Mouse (Mus musculus) bone marrow, adult 2 months (tissue): Measurements from ENCODE around the gene Ltb. TPM values are rescaled to one million over a fixed set of nuclear protein-coding genes. Genes with fewer than 3 reads are reported as not detected.

ENCODE experiments used
- H3K27ac ChIP-seq: fragments of 200-500 bp; 2 replicates; pipeline ENCODE4 v1.5.1; 2012; ENCODE audit warnings: low read depth, mild to moderate bottlenecking, control low read depth, inconsistent platforms, low read length; ENCODE audit not compliant: control insufficient read depth, poor library complexity, insufficient read depth
- H3K4me1 ChIP-seq: fragments of 200-500 bp; 2 replicates; pipeline ENCODE4 v1.6.1; 2011; ENCODE audit warnings: low read length; ENCODE audit not compliant: control insufficient read depth, insufficient read depth
- H3K4me3 ChIP-seq: fragments of 200-500 bp; replicated peaks from 2 replicates; pipeline ENCODE3; 2011; ENCODE audit warnings: mild to moderate bottlenecking, low read depth, low read length, control low read depth; ENCODE audit not compliant: control insufficient read depth
- CTCF ChIP-seq: fragments of 200-500 bp; IDR thresholded peaks from 2 replicates; pipeline ENCODE4 v1.5.1; 2011; ENCODE audit warnings: low read length, control low read depth; ENCODE audit not compliant: control insufficient read depth, insufficient read depth
- POLR2A ChIP-seq: fragments of 200-500 bp; IDR thresholded peaks from 2 replicates; pipeline ENCODE4 v1.6.1; 2011; ENCODE audit warnings: low read depth, mild to moderate bottlenecking, control low read depth, low read length, borderline replicate concordance; ENCODE audit not compliant: control insufficient read depth
- WGBS: fragments of 180-500 bp; shearing (Covaris S2); methylation state at CpG from one replicate; pipeline ENCODE4 v1.1.7; 2018; 5-methylcytosine and 5-hydroxymethylcytosine counted together
- polyA plus RNA-seq: library from polyadenylated mRNA; stranded (reverse); fragments of >200 nt; gene quantifications from 2 replicates; pipeline ENCODE4 v1.2.4, GENCODE M21; 2011; ENCODE audit warnings: low replicate concordance; ENCODE audit not compliant: missing spikeins, insufficient read depth, insufficient read length

The Ltb gene
- polyA plus RNA-seq, 1 experiment = 66.2 TPM

- WGBS = 49% methylated on average over 12 of the region's 12 CpGs
- H3K4me1 ChIP-seq = peaks cover 5% of the 10 kb centered on the region; the same call in 1 of the 2 replicates
- peak overlapping the region; percentile 67 for H3K4me3 ChIP-seq
- TF ChIP-seq CTCF (no peak), POLR2A (no peak)
- peak overlapping the region; percentile 98; the same call in 1 of the 2 replicates for H3K27ac ChIP-seq
These were observed 46.4 kb downstream of the Ltb start for GRCm38 (mm10) chr17:35240384-35241304.

GRCm38 (mm10) chr17:35241305-35242014 lies 47.2 kb downstream of the Ltb start, which contains the start of gene Ddx39b:
Gene Ddx39b (plus strand): TSS chr17:35241746.
- peak within 1 kb of the TSS; percentile 67 for H3K4me3 ChIP-seq
- WGBS = under 1% methylated on average over 69 of the region's 69 CpGs
- H3K4me1 ChIP-seq = peaks cover 5% of the 10 kb centered on the region; the same call in 1 of the 2 replicates

GRCm38 (mm10) chr17:35242015-35242941 lies 48.0 kb downstream of the Ltb start:
- TF ChIP-seq CTCF (0 out of 2 replicates have a peak, but pooled peaks have one; percentile 29), POLR2A (peak; percentile 52; the same call in 1 of the 2 replicates)
- Histone ChIP-seq H3K4me1 (peaks cover 5% of the 10 kb centered on the region; the same call in 1 of the 2 replicates), H3K4me3 (peak overlapping the region; percentile 63), H3K27ac (peak overlapping the region; percentile 98)
- under 1% methylated on average over 55 of the region's 55 CpGs for WGBS

More at GRCm38 (mm10) chr17:35241305-35242014, 47.2 kb downstream of the Ltb start, which contains the start of gene Ddx39b:
- TF ChIP-seq CTCF (peak; percentile 0; the same call in 1 of the 2 replicates), POLR2A (peak; percentile 93)
- H3K27ac ChIP-seq = peak within 1 kb of the TSS; percentile 98

- WGBS = 1% methylated on average over 16 of the region's 16 CpGs
- H3K4me1 ChIP-seq = peaks cover 5% of the 10 kb centered on the region; the same call in 1 of the 2 replicates
- no peak; the same call in 1 of the 2 replicates for TF ChIP-seq CTCF
- TF ChIP-seq POLR2A = no peak; the same call in 1 of the 2 replicates
- peak overlapping the region; percentile 98 for H3K27ac ChIP-seq
- H3K4me3 ChIP-seq = peak overlapping the region; percentile 63
These were observed 48.8 kb downstream of the Ltb start for GRCm38 (mm10) chr17:35243086-35243485.

- Histone ChIP-seq H3K4me3 (no peak overlapping the region), H3K4me1 (peaks cover 5% of the 10 kb centered on the region; the same call in 1 of the 2 replicates), H3K27ac (no peak overlapping the region)
- 31% methylated on average over 2 of the region's 2 CpGs for WGBS
- TF ChIP-seq POLR2A = no peak
- no peak for TF ChIP-seq CTCF
These were observed 50.8 kb downstream of the Ltb start for GRCm38 (mm10) chr17:35244999-35245398.

Other genes with a start within 250 kb of the Ltb start
- 1.3 and 5.5 TPM in 2 replicates for gene Hspa1b, start 235.2 kb upstream of the Ltb start, polyA plus RNA-seq
- gene Gm20481, start 224.5 kb upstream of the Ltb start, polyA plus RNA-seq = not detected in 2 replicates
- 1.9 TPM in 1 of 2 replicates, not detected in the other for gene Hspa1a, start 222.3 kb upstream of the Ltb start, polyA plus RNA-seq
- not detected in 2 replicates for gene Hspa1l, start 221.7 kb upstream of the Ltb start, polyA plus RNA-seq
- gene Lsm2, start 212.6 kb upstream of the Ltb start, polyA plus RNA-seq = 70.0 and 84.5 TPM in 2 replicates
- 117 and 158 TPM in 2 replicates for gene Vars, start 193.5 kb upstream of the Ltb start, polyA plus RNA-seq
- 0.77 and 1.2 TPM in 2 replicates for gene Vwa7, start 177.9 kb upstream of the Ltb start, polyA plus RNA-seq
- gene Sapcd1, start 166.4 kb upstream of the Ltb start, polyA plus RNA-seq = 18.9 and 31.7 TPM in 2 replicates
- gene Msh5, start 147.7 kb upstream of the Ltb start, polyA plus RNA-seq = 12.1 and 17.2 TPM in 2 replicates
- 76.2 and 141 TPM in 2 replicates for gene Clic1, start 144.5 kb upstream of the Ltb start, polyA plus RNA-seq
- gene Ddah2, start 135.4 kb upstream of the Ltb start, polyA plus RNA-seq = 12.5 and 15.2 TPM in 2 replicates
- 1.6 and 1.7 TPM in 2 replicates for gene Ly6g6c, start 129.1 kb upstream of the Ltb start, polyA plus RNA-seq
- gene Mpig6b, start 128.3 kb upstream of the Ltb start, polyA plus RNA-seq = 16.5 and 35.6 TPM in 2 replicates
- gene Ly6g6e, start 117.5 kb upstream of the Ltb start, polyA plus RNA-seq = 1.3 TPM in 1 of 2 replicates, not detected in the other
- gene Ly6g6d, start 116.4 kb upstream of the Ltb start, polyA plus RNA-seq = 9.2 and 26.2 TPM in 2 replicates
- gene Ly6g6f, start 108.8 kb upstream of the Ltb start, polyA plus RNA-seq = 14.3 and 53.1 TPM in 2 replicates
- 48.7 and 73.1 TPM in 2 replicates for gene Abhd16a, start 105.2 kb upstream of the Ltb start, polyA plus RNA-seq
- not detected in 2 replicates for gene Ly6g5c, start 86.2 kb upstream of the Ltb start, polyA plus RNA-seq
- gene Ly6g5b, start 79.0 kb upstream of the Ltb start, polyA plus RNA-seq = 3.4 and 4.7 TPM in 2 replicates
- gene Gpank1, start 73.0 kb upstream of the Ltb start, polyA plus RNA-seq = 29.8 and 39.0 TPM in 2 replicates
- gene Csnk2b, start 72.4 kb upstream of the Ltb start, polyA plus RNA-seq = 155 and 166 TPM in 2 replicates
- 6.8 and 20.2 TPM in 2 replicates for gene D17H6S53E, start 68.1 kb upstream of the Ltb start, polyA plus RNA-seq
- 6.0 TPM in 1 of 2 replicates, not detected in the other for gene Apom, start 62.4 kb upstream of the Ltb start, polyA plus RNA-seq
- gene Bag6, start 59.3 kb upstream of the Ltb start, polyA plus RNA-seq = 104 and 195 TPM in 2 replicates
- gene Prrc2a, start 29.5 kb upstream of the Ltb start, polyA plus RNA-seq = 208 and 214 TPM in 2 replicates
- gene Aif1, start 18.4 kb upstream of the Ltb start, polyA plus RNA-seq = 48.9 and 51.7 TPM in 2 replicates
- gene Lst1, start 6.0 kb upstream of the Ltb start, polyA plus RNA-seq = 50.4 and 139 TPM in 2 replicates
- gene Tnf, start 7.6 kb downstream of the Ltb start, polyA plus RNA-seq = 3.2 and 7.4 TPM in 2 replicates
- 3.5 and 4.4 TPM in 2 replicates for gene Lta, start 10.9 kb downstream of the Ltb start, polyA plus RNA-seq
- gene Gm16181, start 26.4 kb downstream of the Ltb start, polyA plus RNA-seq = not detected in 2 replicates
- gene Atp6v1g2, start 39.2 kb downstream of the Ltb start, polyA plus RNA-seq = 4.1 and 9.9 TPM in 2 replicates
- 9.9 and 24.9 TPM in 2 replicates for gene Nfkbil1, start 41.4 kb downstream of the Ltb start, polyA plus RNA-seq
- 275 and 374 TPM in 2 replicates for gene Ddx39b, start 47.3 kb downstream of the Ltb start, polyA plus RNA-seq
- gene H2-D1, start 68.3 kb downstream of the Ltb start, polyA plus RNA-seq = 399 and 727 TPM in 2 replicates
- not detected in 2 replicates for gene H2-Q1, start 126.0 kb downstream of the Ltb start, polyA plus RNA-seq
- gene H2-Q2, start 147.8 kb downstream of the Ltb start, polyA plus RNA-seq = not detected in 2 replicates
- gene H2-Q4, start 185.2 kb downstream of the Ltb start, polyA plus RNA-seq = 62.5 and 82.4 TPM in 2 replicates
- gene H2-Q6, start 230.4 kb downstream of the Ltb start, polyA plus RNA-seq = 52.3 and 95.2 TPM in 2 replicates
- 43.9 and 101 TPM in 2 replicates for gene H2-Q7, start 244.7 kb downstream of the Ltb start, polyA plus RNA-seq